Mouse (Mus musculus): ENCODE results near the gene Uqcrc1. TPM values are rescaled to one million over a fixed set of nuclear protein-coding genes. Genes with fewer than 3 reads are reported as not detected.
A peak's percentile ranks its signal among the peaks of the same experiment; 100 is the strongest.

Gene Uqcrc1
- polyA plus RNA-seq, 1 experiment = 382 TPM

- H3K4me3 ChIP-seq (ENCODE audit: insufficient read depth, poor library complexity, severe bottlenecking) = no peak overlapping the region
- TF ChIP-seq CTCF (IDR thresholded peaks at IDR 0.05; ENCODE audit: control insufficient read depth, insufficient read depth, insufficient read length) = no peak
- TF ChIP-seq MAX (IDR thresholded peaks at IDR 0.05) = no peak
- no peaks in the 10 kb centered on the region for H3K27me3 ChIP-seq (ENCODE audit: control insufficient read depth, insufficient read depth, insufficient read length)
- H3K79me3 ChIP-seq (ENCODE audit: low read depth) = no peaks in the 10 kb centered on the region
- H3K79me2 ChIP-seq (ENCODE audit: control insufficient read depth, insufficient read depth) = no peaks in the 10 kb centered on the region
- H3K36me3 ChIP-seq (ENCODE audit: control insufficient read depth, insufficient read depth) = peaks cover 30% of the 10 kb centered on the region
- no peak overlapping the region for H3ac ChIP-seq (ENCODE audit: control insufficient read depth, insufficient read length, low read depth)
Measured at GRCm38 (mm10) chr9:108964338-108964737, 27.9 kb downstream of the Uqcrc1 start.

GRCm38 (mm10) chr9:108970623-108971022, 34.2 kb downstream of the Uqcrc1 start:
- Histone ChIP-seq H3K79me2 (ENCODE audit: control insufficient read depth, insufficient read depth) (no peaks in the 10 kb centered on the region), H3K36me3 (ENCODE audit: control insufficient read depth, insufficient read depth) (peaks cover 40% of the 10 kb centered on the region), H3ac (ENCODE audit: control insufficient read depth, insufficient read length, low read depth) (no peak overlapping the region), H3K79me3 (ENCODE audit: low read depth) (no peaks in the 10 kb centered on the region), H3K27me3 (ENCODE audit: control insufficient read depth, insufficient read depth, insufficient read length) (no peaks in the 10 kb centered on the region), H3K4me3 (ENCODE audit: insufficient read depth, poor library complexity, severe bottlenecking) (no peak overlapping the region)
- TF ChIP-seq MAX (IDR thresholded peaks at IDR 0.05) (no peak), FOSL1 (IDR thresholded peaks at IDR 0.05; ENCODE audit: insufficient read depth, low read length, poor library complexity, severe bottlenecking) (no peak), CTCF (IDR thresholded peaks at IDR 0.05; ENCODE audit: control insufficient read depth, insufficient read depth, insufficient read length) (no peak), MYOD1 (IDR thresholded peaks at IDR 0.05; ENCODE audit: control insufficient read depth, insufficient read length, low read depth) (no peak), USF1 (IDR thresholded peaks at IDR 0.05; ENCODE audit: low read depth) (no peak), CEBPB (IDR thresholded peaks at IDR 0.05; ENCODE audit: low read depth) (no peak), MYOG (IDR thresholded peaks at IDR 0.05; ENCODE audit: control insufficient read depth, extremely low read depth, insufficient read length) (no peak)

GRCm38 (mm10) chr9:108976483-108976882, 40.0 kb downstream of the Uqcrc1 start:
- H3ac ChIP-seq (ENCODE audit: control insufficient read depth, insufficient read length, low read depth) = no peak overlapping the region
- H3K27me3 ChIP-seq (ENCODE audit: control insufficient read depth, insufficient read depth, insufficient read length) = no peaks in the 10 kb centered on the region
- TF ChIP-seq CEBPB (IDR thresholded peaks at IDR 0.05; ENCODE audit: low read depth) (no peak), MYOD1 (IDR thresholded peaks at IDR 0.05; ENCODE audit: control insufficient read depth, insufficient read length, low read depth) (no peak), USF1 (IDR thresholded peaks at IDR 0.05; ENCODE audit: low read depth) (no peak), MYOG (IDR thresholded peaks at IDR 0.05; ENCODE audit: control insufficient read depth, extremely low read depth, insufficient read length) (no peak), MAX (IDR thresholded peaks at IDR 0.05) (no peak), FOSL1 (IDR thresholded peaks at IDR 0.05; ENCODE audit: insufficient read depth, low read length, poor library complexity, severe bottlenecking) (no peak), CTCF (IDR thresholded peaks at IDR 0.05; ENCODE audit: control insufficient read depth, insufficient read depth, insufficient read length) (no peak)
- H3K79me3 ChIP-seq (ENCODE audit: low read depth) = peaks cover 5% of the 10 kb centered on the region
- H3K4me3 ChIP-seq (ENCODE audit: insufficient read depth, poor library complexity, severe bottlenecking) = no peak overlapping the region
- peaks cover 12% of the 10 kb centered on the region for H3K79me2 ChIP-seq (ENCODE audit: control insufficient read depth, insufficient read depth)
- peaks cover 49% of the 10 kb centered on the region for H3K36me3 ChIP-seq (ENCODE audit: control insufficient read depth, insufficient read depth)

- Histone ChIP-seq H3ac (ENCODE audit: control insufficient read depth, insufficient read length, low read depth) (no peak overlapping the region), H3K4me3 (ENCODE audit: insufficient read depth, poor library complexity, severe bottlenecking) (no peak overlapping the region), H3K36me3 (ENCODE audit: control insufficient read depth, insufficient read depth) (peaks cover 54% of the 10 kb centered on the region), H3K79me2 (ENCODE audit: control insufficient read depth, insufficient read depth) (peaks cover 12% of the 10 kb centered on the region), H3K27me3 (ENCODE audit: control insufficient read depth, insufficient read depth, insufficient read length) (no peaks in the 10 kb centered on the region), H3K79me3 (ENCODE audit: low read depth) (peaks cover 5% of the 10 kb centered on the region)
- TF ChIP-seq USF1 (IDR thresholded peaks at IDR 0.05; ENCODE audit: low read depth) (no peak), FOSL1 (IDR thresholded peaks at IDR 0.05; ENCODE audit: insufficient read depth, low read length, poor library complexity, severe bottlenecking) (peak; percentile 87), CTCF (IDR thresholded peaks at IDR 0.05; ENCODE audit: control insufficient read depth, insufficient read depth, insufficient read length) (no peak), MYOG (IDR thresholded peaks at IDR 0.05; ENCODE audit: control insufficient read depth, extremely low read depth, insufficient read length) (no peak), MYOD1 (IDR thresholded peaks at IDR 0.05; ENCODE audit: control insufficient read depth, insufficient read length, low read depth) (peak; percentile 63), CEBPB (IDR thresholded peaks at IDR 0.05; ENCODE audit: low read depth) (no peak), MAX (IDR thresholded peaks at IDR 0.05) (peak; percentile 94)
Measured at GRCm38 (mm10) chr9:108977966-108978365, 41.5 kb downstream of the Uqcrc1 start.

GRCm38 (mm10) chr9:108982498-108982897, 46.1 kb downstream of the Uqcrc1 start:
- Histone ChIP-seq H3K27me3 (ENCODE audit: control insufficient read depth, insufficient read depth, insufficient read length) (no peaks in the 10 kb centered on the region), H3K4me3 (ENCODE audit: insufficient read depth, poor library complexity, severe bottlenecking) (no peak overlapping the region), H3ac (ENCODE audit: control insufficient read depth, insufficient read length, low read depth) (peak overlapping the region; percentile 38), H3K79me3 (ENCODE audit: low read depth) (peaks cover 5% of the 10 kb centered on the region), H3K79me2 (ENCODE audit: control insufficient read depth, insufficient read depth) (peaks cover 20% of the 10 kb centered on the region), H3K36me3 (ENCODE audit: control insufficient read depth, insufficient read depth) (peaks cover 61% of the 10 kb centered on the region)
- TF ChIP-seq CEBPB (IDR thresholded peaks at IDR 0.05; ENCODE audit: low read depth) (no peak), USF1 (IDR thresholded peaks at IDR 0.05; ENCODE audit: low read depth) (no peak), FOSL1 (IDR thresholded peaks at IDR 0.05; ENCODE audit: insufficient read depth, low read length, poor library complexity, severe bottlenecking) (peak; percentile 89), CTCF (IDR thresholded peaks at IDR 0.05; ENCODE audit: control insufficient read depth, insufficient read depth, insufficient read length) (no peak), MYOD1 (IDR thresholded peaks at IDR 0.05; ENCODE audit: control insufficient read depth, insufficient read length, low read depth) (peak; percentile 40)

- peaks cover 5% of the 10 kb centered on the region for H3K79me3 ChIP-seq (ENCODE audit: low read depth)
- H3K4me3 ChIP-seq (ENCODE audit: insufficient read depth, poor library complexity, severe bottlenecking) = no peak overlapping the region
- TF ChIP-seq MAX (IDR thresholded peaks at IDR 0.05) = no peak
- TF ChIP-seq CEBPB (IDR thresholded peaks at IDR 0.05; ENCODE audit: low read depth) = no peak
- TF ChIP-seq CTCF (IDR thresholded peaks at IDR 0.05; ENCODE audit: control insufficient read depth, insufficient read depth, insufficient read length) = no peak
- no peak for TF ChIP-seq FOSL1 (IDR thresholded peaks at IDR 0.05; ENCODE audit: insufficient read depth, low read length, poor library complexity, severe bottlenecking)
- no peak for TF ChIP-seq MYOG (IDR thresholded peaks at IDR 0.05; ENCODE audit: control insufficient read depth, extremely low read depth, insufficient read length)
- no peak for TF ChIP-seq USF1 (IDR thresholded peaks at IDR 0.05; ENCODE audit: low read depth)
- TF ChIP-seq MYOD1 (IDR thresholded peaks at IDR 0.05; ENCODE audit: control insufficient read depth, insufficient read length, low read depth) = no peak
- peaks cover 20% of the 10 kb centered on the region for H3K79me2 ChIP-seq (ENCODE audit: control insufficient read depth, insufficient read depth)
- peaks cover 62% of the 10 kb centered on the region for H3K36me3 ChIP-seq (ENCODE audit: control insufficient read depth, insufficient read depth)
- H3K27me3 ChIP-seq (ENCODE audit: control insufficient read depth, insufficient read depth, insufficient read length) = no peaks in the 10 kb centered on the region
- no peak overlapping the region for H3ac ChIP-seq (ENCODE audit: control insufficient read depth, insufficient read length, low read depth)
Measured at GRCm38 (mm10) chr9:108983209-108983608, 46.8 kb downstream of the Uqcrc1 start.
